Mouse (Mus musculus): ENCODE measurements around the gene Serpinb12.
"Not testable (repeated sequence)": the region's sequence is repeated elsewhere in the genome, so short reads cannot be mapped to it uniquely, and the experiment has no call there.

The Serpinb12 gene

DNA sequence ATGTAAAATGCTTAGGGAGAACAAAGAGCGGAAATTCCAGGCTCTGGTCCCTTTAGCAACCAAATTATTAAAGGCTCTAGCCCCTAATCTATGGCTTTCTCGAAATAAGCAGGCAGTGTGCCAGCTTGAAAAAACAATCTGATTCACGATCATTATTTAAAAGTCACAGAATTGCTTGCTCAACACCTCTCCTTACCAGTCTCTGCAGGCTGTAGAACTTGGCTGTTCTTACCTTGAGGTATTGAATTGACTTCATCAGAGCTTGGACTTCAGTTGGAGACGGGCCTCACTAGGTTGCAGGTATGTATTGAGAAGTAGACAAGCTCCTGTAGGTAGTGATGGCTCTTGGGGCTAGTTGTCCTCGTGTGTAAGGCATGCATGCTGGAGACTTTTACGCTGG is at the start of gene Serpinb12:
Gene Serpinb12, plus strand, starts transcription at position 185 of the 400 bp plus-strand sequence.
- no peak for DNase-seq (ENCODE audit: extremely low spot score, low spot score)

DNA sequence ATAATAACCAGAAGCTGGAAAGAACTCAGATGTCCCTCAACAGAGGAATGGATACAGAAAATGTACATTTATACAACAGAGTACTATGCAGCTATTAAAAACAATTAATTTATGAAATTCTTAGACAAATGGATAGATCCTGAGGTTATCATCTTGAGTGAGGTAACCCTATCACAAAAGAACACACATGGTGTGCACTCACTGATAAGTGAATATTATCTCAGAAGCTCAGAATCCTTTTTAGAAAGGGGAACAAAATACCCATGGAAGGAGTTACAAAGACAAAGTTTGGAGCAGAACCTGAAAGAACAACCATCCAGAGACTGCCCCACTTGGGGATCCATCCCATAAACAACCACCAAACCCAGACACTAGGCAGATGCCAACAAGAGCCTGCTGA is 39.1 kb upstream of the Serpinb12 start:
- not testable (repeated sequence) for DNase-seq (ENCODE audit: extremely low spot score, low spot score)

DNA sequence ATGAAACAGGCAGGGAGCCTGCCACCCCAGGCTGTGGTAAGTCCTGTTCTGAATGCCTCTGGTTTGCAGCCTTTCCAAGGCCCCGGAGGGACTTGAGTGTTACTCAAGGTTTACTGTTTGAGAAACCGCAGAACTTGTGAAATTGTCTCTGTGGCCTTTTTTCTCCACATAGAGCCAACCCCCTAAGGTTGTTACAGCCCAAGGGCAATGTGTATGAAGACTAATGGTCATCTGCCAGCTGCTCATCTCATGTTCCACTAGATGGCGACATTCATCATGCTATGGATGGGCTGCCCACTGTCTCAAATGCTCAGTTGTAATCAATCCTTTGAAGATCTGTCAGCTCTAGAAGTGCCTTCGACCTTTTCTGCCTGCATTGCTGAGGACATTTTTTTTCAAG is 32.8 kb upstream of the Serpinb12 start:
- DNase-seq (ENCODE audit: extremely low spot score, low spot score) = peak; percentile 14

DNA sequence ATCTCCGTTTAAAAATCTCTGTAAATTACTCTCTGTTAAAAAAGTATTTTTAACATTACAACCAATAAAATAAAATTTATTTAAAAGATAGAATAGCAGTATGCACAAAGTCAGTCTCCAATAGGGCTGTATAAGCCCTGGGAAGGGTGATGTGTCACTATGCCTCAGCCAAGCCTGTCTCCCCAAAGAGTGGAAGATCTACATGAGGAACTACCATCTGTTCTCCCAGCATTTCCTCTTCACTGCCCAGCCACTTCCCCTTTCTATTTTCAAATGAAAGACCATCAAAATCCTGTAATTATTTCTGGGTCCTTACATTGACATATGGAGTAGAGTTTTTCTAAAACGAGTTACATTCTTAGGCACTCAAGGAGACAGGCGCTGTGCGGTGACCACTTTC is 2.3 kb upstream of the Serpinb12 start:
- DNase-seq (ENCODE audit: extremely low spot score, low spot score) = no peak

DNA sequence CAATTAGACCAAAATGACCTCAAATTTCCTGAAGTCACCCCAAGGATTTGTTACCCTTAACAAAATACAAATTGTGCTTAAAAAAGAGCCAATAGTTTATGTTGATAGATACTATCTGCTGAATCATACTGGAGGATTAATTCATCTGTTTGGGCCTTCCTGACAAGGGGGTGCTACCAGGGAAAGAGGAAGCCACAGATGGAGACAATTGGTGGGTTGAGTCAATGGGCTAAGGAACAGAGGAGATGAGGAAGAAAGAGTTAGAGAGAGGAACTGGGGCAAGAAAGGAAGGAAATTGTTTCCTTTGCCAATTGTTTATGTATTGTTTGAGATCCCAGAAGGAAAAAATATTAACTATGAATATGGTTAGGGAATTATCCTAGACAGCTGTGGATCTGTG is 591 bp upstream of the Serpinb12 start:
- no peak for DNase-seq (ENCODE audit: extremely low spot score, low spot score)

DNA sequence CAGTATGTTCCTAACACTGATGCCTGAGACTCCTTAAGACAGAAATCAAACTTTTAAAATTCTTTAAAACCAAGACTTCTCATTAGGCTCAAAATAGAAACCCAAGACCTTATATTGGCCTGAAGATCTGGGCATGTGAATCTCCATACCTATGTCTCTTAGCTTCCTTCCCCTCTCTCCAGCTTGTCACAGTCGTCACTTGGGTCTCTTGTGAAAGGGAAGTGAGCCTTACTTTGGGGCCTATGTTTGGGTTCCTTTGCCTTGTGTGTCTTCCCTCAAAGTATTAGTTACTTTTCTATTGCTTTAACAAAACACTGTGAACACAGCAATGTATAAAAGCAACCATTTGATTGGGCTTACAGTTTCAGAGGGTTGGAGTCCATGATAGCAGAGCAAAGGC is 13.0 kb downstream of the Serpinb12 start:
- DNase-seq (ENCODE audit: extremely low spot score, low spot score) = no peak

DNA sequence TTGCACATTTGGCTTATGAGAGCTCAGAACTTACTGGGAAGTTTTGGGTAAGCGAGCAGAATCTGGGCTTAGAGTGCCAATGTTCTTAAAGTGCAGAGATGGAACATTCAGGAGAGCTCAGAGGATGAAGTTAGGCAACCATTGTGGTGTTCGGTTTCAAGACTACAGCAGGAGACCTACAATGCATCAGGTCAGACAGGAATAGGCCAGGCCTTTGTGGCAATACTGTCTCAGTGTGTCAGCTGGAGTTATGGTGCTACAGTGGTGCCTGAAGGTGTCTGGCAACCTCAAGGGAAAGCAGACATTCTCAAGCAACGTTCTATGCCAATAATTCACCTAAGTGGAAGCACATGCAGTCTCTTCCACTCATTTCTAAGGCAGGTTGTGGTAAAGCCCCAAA is 25.7 kb downstream of the Serpinb12 start:
- no peak for DNase-seq (ENCODE audit: extremely low spot score, low spot score)

DNA sequence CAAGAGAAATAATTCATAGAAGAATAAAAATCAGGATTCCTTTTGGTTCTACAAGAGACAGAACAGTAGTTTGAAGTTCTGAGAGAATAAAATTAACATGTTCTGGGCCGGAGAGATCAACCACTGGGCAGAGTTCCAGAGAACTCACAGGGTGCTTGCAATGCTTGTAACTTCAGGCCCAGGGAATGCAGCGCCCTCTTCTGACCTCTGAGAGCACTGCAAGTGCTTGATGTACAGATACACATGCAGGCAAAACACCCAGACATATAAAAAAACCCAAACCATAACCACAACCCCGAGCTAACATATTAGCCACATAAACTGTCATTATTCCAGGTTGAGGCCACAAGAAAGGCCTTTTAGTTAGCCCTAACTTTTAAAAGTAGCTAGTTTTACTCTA is 26.8 kb downstream of the Serpinb12 start:
- no peak for DNase-seq (ENCODE audit: extremely low spot score, low spot score)

DNA sequence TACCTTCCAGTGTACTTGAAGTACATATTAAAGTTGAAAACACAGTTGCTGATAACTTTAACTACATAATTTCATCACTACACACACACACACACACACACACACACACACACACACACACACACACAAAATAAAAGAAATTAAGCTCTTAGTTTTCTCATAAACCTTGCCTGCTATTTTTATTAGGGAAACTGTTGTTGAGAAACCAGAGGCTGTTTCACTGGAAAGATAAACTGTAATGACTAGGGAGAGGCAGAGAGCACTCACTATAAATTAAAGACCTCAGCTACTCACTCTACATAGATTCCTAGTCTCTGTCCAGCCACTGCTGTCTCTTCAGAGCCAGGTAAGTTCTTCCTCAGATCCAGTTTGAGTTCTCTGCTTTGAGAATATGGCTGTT is 46.4 kb downstream of the Serpinb12 start, which contains the start of gene Serpinb13:
Gene Serpinb13, plus strand, starts transcription at position 301 of the 400 bp plus-strand sequence.
- no peak for DNase-seq (ENCODE audit: extremely low spot score, low spot score)

DNA sequence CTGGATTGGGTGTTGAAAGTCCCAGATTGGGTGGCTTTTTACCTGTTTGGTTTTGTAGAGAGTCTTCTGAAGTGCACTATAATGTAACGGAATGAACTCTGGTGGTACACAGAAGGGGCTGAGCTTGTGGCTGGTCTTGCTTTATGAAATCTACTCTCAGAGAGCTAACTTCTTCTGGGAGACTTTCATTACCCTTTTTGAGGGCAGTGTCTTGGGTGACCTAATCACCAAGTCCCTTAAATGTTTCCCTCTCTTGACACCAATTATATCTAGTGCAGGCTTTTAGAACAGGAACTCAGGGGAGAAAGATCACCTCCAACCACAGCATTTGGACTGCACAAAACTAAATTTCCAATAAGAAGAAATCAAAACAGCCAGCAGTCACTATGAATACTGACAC is 48.8 kb downstream of the Serpinb12 start:
- DNase-seq (ENCODE audit: extremely low spot score, low spot score) = no peak

DNA sequence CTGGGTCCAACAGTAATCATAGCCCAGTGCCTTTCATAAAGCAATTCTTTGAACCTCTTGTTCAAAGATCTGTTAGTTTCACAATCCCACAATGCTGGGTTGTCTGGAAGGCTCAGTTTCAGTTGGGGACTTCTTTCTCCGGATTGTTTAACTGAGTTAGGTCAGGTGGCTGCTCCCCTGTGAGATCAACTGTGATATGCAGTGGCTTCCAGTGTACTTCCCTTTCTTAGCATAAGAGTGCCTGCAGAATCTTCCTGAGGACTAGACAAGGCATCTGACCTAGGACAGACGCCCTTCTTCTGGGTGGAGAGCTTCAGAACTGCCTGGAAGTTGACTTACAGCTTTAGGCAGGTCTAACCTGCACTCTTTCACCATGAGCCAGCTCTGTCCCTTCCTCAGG is 49.6 kb downstream of the Serpinb12 start:
- no peak for DNase-seq (ENCODE audit: extremely low spot score, low spot score)

DNA sequence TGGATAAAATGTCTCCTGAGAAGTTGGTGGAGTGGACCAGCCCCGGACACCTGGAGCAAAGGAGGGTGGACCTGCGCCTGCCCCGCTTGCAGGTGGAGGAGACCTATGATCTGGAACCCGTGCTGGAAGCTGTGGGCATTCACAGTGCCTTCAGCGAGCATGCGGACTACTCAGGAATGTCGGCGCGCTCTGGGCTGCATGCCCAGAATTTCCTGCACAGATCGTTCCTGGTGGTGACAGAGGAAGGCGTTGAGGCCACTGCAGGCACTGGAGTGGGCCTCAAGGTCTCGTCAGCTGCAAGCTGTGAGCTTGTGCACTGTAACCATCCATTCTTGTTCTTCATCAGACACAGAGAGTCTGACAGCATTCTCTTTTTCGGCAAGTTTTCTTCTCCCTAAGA is 66.2 kb downstream of the Serpinb12 start:
- no peak for DNase-seq (ENCODE audit: extremely low spot score, low spot score)

DNA sequence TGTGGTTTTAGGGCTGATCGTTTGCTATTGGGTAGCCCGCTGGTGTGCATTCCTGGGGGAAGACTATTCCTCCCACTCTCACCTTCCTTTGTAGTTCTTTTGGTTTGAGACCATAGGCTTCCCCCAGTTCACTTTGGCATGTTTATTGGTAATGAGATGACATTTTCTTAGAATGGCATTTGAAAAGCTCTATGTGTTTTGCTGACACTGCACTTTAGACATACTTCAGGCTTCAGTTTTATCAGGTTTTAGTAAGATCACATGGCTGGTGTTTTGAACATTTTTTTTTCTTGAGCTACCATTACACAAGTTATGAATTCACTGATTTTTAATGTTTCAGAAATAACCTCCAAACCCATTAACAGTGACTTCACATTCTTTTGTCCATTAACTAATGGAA is 67.5 kb downstream of the Serpinb12 start:
- DNase-seq (ENCODE audit: extremely low spot score, low spot score) = no peak

DNA sequence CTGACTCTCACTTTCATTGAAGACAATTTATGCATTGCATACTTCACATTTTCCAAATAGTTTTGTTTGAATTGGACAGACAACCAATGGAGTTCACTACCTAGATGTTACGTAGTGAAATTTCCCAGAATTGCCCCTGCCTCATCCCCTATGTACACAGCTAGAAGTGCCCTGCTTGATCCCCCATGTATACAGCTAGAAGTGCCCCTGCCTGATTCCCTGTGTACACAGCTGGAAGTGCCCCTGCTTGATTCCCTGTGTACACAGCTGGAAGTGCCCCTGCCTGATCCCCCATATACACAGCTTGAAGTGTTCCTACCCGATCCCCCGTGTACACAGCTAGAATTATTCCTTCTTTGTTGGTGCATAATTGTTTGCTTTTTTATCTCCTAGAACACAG is 72.1 kb downstream of the Serpinb12 start:
- no peak for DNase-seq (ENCODE audit: extremely low spot score, low spot score)

Data from neural tube, embryonic 10.5 days (tissue).